Mouse (Mus musculus) G1E-ER4 (cell line): ENCODE results near the gene Hmgcl. TPM values are rescaled to one million over a fixed set of nuclear protein-coding genes. Genes with fewer than 3 reads are reported as not detected.

ENCODE experiments used
- GATA1 ChIP-seq: IDR thresholded peaks from one replicate; pipeline ENCODE4 v1.8.0; 2012; ENCODE audit warnings: low read length, inconsistent platforms
- polyA plus RNA-seq: library from polyadenylated mRNA; stranded (reverse); fragments of >175 nt; gene quantifications from 2 replicates; pipeline ENCODE4 v1.2.3, GENCODE M21; 2012

Gene Hmgcl
- polyA plus RNA-seq, 1 experiment = 39.4 TPM

DNA sequence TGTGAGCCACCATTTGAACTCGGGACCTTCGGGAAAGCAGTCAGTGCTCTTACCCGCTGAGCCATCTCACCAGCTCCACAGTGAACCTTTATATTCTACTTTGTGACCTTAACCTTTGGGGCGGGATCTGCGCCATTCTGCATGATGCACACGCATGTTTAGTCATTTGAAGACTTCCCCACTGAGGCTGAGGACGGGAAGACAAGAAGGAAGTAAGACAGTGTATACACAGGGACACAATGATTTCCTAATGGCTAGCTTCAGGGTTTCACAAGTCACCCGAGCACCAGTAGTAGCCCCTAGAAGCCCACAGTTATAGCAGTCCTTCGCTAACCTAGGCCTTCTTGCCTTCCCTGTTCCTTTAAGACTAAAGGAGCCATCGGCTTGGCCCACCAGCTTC, 542 bp upstream of the Hmgcl start:
- no peak for TF ChIP-seq GATA1

DNA sequence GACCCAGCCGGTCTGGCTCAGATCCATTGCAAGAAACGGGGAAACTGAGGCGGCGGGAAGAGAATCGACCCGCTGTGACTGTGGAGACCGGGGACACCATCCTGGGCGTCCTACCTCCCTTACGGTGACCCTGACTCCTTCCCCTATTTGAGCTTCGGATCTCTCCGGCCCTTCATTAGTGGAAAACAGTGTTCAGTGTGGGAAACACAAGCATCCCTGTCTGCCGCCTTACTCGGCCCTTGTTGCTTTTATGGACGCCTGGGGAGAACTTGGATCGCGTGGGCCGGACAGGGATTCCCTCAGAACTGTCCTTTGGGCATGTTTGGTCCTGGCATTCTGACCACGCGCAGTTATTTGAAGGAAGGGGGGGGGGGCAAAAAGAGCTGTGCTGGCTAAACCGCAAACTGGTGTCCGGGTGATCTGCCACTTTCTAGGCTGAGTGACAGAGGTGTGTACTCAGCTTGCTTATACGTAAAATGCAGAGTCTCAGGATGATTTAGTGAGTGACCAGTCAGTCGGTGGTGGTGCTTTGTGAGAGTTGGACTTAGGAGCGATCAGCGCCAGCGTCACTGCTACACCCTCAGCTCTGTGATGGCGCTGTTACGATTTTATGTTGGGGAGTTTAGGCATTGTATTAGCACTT, 532 bp downstream of the Hmgcl start:
- no peak for TF ChIP-seq GATA1

DNA sequence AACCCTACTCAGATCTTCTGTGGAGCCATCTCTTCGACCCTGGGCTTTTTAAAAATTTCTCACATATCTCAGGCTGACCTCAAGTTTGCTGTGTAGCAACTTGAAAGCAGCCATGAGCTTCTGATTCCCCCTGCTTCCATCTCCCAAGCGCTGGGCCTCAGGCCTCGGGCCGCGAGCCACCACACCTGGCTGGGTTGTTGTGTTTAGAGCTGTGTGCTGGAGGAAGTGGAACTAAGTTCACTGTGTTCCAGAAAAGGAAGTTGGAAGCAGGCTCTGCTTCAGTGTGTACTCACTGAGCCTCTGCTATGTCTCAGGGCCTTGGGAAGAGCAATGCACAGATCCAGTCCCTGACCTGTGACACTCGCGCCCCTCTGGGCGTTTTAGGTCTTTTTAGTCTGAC, 1.9 kb downstream of the Hmgcl start:
- TF ChIP-seq GATA1 = no peak

DNA sequence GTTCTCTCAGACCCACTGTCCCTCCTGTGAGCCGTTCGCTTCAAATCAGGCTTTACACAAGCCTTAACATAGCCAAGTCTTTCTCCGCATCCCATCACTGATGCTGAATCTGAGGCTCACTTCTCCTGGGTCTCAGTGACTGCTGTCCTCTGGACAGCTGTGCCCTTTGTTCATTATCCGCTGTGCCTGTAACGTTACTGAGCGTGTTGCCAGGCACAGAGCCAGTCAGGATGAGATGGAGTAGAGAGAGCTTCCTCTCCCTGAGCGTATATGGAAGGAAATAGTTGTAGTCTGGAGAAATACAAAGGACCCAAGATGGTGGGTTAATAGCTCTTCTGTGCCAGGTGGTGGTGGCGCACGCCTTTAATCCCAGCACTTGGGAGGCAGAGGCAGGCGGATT, 3.2 kb downstream of the Hmgcl start:
- no peak for TF ChIP-seq GATA1

DNA sequence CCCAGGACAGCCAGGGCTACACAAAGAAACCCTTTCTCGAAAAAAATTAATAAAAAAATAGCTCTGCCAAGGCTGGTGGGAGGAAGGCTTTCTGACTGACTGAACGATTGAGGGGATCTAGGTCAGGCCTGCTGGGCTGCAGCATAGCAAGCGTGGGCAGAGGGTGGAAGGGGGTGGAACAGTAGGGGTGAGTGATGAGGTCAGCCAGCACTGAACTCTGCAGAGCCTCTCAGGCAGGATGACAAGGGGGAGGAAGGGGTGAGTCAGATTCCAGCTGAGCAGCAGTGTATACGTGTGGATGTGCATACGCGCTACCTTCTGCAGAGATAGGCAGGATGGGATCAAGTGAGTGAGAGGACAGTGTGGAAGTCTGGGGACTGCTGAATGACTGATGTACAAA, 3.7 kb downstream of the Hmgcl start:
- no peak for TF ChIP-seq GATA1

DNA sequence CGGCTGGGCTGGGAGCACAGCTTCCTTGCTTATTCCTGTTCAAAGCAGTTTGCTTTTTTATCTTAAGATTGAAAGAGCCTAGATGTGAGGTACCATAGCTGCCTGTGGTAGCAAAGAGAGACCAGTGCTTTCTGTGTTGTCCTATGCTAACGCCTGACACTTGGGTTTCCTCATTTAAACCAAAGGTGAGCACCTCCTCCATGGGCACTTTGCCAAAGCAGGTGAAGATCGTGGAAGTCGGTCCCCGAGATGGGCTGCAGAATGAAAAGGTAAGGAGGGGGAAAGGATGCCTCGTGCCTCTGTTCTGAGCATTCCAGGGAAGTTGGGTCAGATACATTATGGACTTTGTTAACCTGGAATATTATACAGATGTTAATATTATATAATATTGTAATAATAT, 4.1 kb downstream of the Hmgcl start:
- TF ChIP-seq GATA1 = no peak

DNA sequence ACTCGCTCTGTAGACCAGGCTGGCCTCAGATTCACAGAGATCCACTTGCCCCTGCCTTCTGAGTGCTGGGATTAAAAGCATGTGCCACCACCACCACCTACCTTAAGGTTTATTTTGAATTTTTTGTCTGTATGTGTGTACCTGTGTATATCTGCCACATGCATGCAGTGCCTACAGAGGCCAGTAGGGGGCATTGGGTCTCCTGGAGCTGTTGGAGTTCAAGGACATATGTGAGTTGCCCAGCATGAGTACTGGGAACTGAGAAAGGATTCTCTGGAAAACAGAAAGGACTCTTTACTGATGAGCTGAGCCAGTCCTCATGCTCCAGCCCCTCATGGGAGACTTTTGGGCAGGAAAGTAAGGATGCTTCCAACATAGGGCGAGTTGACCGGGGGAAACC, 5.3 kb downstream of the Hmgcl start:
- TF ChIP-seq GATA1 = no peak

DNA sequence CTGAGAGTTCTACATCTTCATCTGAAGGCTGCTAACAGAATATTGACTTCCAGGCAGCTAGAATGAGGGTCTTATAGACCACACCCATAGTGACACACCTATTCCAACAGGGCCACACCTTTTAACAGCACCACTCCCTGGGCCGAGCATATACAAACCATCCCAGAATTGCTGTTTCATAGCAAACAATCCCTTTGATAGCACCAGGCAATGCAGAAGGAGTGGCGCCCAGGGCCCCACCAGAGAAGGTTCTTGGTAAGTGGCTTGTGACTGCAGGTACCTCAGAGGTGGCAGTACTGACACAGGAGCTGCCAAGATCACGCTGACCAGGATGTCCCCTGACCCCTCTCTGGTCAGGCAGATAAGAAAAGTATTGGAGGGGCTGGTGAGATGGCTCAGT, 6.9 kb downstream of the Hmgcl start:
- TF ChIP-seq GATA1 = no peak

DNA sequence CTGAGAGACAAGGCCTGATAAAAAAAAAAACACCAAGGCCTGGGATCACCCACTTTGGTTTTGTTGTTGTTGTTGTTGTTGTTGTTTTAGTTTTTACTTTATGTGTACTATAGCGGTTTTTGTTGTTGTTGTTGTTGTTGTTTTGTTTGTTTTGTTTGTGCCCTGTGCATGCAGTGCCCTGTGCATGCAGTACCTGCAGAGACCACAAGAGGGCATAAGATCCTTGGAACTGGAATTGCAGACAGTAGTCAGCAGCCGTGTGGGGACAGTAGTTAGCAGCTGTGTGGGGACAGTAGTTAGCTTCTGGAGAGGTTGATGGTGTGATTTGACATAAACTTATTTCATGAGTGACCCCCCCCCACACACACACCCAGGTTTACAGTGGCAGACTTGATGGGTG, 8.0 kb downstream of the Hmgcl start:
- no peak for TF ChIP-seq GATA1

DNA sequence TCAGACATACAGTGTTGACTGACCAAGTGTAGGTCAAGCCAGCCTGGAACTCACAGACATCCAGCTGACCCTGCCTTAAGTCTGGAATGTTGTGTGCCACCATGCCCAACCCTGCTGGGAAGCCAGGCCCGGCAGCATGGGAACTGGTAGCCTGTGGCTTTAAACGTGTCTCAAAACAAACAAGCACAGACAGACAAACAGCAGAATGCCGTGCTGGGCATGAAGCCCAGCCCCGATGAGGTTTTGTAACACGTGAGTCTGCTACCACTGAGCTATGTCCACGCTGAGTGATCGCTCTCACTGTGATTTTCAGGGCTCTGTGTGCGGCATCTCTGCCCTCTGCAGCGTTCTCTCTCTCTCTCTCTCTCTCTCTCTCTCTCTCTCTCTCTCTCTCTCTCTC, 9.6 kb downstream of the Hmgcl start:
- TF ChIP-seq GATA1 = no peak

DNA sequence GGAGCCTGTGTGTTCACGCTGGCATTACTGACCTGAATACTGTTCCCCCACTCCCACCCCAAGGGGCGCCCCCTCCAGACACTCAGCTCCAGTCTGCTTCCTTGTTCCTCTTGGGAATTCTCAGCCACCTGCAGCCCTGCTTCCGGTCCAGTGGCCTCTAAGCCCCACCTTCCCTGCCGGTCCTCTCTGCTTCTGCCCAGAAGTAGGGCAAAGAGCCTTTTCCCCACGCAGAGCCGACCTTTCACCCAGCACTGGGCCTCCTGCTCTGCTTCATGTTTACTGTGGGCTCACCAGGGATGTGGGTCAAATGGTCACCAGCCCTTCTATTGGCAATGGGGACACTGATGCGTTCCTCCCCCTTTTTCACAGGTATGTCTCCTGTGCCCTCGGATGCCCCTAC, 12.1 kb downstream of the Hmgcl start:
- TF ChIP-seq GATA1 = no peak

DNA sequence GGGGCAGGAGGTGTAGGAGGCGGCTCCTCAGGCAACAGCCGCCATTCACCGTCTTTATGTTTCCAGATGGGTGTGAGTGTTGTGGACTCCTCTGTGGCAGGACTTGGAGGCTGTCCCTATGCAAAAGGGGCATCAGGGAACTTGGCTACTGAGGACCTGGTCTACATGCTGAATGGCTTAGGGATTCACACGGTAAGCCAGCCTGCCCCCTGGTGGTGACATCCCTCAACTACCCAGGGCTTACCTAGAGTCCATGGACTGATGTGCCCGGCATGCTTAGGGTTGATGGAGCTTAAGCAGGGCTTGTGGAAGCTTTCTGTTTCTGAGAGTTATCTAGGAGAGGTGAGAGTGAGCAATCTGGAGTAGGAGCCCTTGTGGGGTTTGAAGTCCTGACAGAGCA, 14.5 kb downstream of the Hmgcl start:
- TF ChIP-seq GATA1 = no peak

DNA sequence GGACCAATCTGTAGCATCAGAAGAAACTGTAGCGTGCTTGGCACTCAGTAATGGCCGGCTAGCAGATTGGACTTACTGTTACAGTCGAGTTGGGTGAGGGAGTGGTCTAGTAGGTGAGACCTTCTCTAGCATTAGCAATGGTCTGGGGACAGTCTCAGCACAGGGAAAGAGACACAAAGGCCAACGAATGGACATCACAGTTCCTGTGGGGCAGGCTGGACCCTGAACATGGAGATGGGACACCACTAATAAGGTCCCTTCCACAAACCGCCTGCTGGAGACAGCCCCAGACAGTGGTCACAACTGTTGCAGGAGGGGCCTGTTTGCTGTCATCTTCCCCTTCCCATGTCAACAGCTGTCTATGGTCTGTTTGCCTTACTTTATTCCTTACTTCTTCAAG, 15.5 kb downstream of the Hmgcl start:
- TF ChIP-seq GATA1 = no peak

DNA sequence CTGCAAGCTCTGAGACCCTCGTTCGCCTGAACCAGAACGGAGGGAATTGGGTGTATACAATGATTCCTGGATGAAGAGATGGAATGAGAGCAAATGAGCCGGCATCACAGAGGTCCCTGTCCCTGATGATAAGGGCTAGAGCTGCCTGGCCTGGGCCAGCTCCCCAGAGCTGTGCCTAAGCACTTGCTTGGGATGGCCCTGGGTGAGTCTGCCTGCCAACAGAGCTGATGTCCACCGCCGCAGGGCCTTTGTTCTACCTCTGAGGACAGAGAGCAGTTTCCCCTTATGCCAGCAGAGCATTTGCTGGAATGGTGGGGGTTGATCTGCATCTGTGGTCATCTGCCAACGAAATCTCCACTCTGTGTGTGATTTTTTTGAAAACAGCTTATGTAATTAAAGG, 15.9 kb downstream of the Hmgcl start:
- no peak for TF ChIP-seq GATA1

DNA sequence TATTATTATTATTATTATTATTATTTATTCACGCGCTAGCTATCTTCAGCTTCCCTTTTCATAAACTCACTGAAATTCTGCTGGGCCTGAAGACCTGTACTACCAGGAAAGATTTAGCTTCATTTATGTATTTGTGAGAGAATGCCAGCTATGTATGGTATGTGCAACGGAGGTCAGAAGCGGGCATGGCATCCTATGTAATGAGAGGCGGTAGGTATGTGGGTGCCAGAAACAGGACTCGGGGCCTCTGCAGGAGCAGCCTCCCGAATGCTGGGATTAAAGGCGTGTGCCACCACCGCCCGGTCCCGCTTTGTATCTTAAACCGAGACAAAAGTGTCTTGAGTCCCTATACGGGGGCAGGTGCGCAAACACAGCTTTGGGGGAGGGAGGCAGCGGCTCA, 16.7 kb downstream of the Hmgcl start:
- no peak for TF ChIP-seq GATA1

DNA sequence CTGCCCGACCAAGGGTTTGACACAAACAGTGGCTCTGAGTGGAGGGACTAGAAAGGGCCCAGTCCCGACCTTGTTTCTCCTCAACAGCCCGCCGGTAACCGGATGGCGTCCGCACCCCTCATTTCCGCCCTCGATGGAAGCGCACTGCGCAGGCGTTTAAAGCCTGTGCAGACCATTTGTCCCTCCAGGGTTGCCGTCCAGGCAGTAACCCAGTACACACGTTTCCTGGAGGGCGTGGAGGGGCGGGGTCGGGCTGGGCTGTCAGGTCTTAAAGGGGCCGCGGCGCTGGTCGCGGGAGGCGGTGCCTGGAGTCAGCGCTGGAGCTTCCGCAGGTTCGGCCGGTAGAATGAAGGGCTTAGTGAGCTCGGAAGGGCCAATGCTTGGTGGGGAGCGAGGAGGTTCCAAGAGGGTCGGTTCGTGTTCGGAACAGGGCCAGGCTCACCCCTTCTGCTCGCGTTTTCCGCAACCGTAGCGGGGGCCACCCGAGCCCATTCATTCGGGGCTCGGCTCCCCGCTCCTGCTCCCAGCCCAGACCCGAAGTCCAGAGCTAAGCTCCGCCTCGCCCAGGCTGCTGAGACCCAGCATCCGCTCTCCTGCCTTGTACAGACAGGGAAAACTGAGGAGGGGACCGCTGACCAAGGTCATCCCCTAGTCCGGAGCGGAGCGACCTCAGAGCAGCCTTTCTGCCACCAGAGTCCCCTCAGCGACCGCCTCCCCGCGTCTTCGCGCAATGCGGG, 17.4 kb downstream of the Hmgcl start, which contains the start of gene Gale:
TSS of gene Gale (plus strand) at position 271 of the 737 bp plus-strand sequence.
- TF ChIP-seq GATA1 = no peak

DNA sequence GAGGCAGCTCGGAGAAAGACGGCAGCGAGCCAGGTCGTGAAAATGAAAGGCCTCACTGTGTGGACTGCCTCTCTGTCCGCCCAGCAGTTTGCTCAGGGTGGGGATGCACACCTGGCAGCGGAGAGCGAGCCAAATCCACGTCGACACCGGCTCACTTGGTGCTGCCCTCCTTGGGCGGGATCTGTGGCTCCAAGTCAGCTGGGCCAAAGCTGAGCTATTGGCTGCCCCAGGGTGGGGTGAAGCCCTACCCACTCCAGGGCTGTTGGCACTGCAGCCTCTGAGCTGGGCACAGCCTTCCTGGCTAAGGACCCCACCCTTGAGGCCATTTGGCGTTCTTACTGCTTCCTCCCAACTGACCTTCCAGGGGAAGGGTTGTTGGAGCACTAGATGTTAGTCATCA, 18.2 kb downstream of the Hmgcl start:
- no peak for TF ChIP-seq GATA1

DNA sequence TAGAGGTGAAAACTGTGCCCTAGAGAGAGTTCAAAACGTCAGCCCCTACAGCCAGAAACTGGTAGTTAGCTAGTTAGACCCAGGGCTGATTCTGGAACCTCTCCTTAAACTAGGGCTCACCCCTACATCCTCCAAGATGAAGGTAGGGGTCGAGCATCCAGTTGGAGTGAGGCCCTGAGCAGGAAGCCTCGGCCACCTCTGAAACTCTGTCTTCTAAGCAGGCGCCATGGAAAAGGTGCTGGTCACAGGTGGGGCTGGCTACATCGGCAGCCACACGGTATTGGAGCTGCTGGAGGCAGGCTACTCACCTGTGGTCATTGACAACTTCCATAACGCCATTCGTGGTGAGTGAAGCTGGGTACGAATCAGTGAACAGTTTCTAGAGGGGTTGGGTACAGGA, 18.9 kb downstream of the Hmgcl start:
- no peak for TF ChIP-seq GATA1

DNA sequence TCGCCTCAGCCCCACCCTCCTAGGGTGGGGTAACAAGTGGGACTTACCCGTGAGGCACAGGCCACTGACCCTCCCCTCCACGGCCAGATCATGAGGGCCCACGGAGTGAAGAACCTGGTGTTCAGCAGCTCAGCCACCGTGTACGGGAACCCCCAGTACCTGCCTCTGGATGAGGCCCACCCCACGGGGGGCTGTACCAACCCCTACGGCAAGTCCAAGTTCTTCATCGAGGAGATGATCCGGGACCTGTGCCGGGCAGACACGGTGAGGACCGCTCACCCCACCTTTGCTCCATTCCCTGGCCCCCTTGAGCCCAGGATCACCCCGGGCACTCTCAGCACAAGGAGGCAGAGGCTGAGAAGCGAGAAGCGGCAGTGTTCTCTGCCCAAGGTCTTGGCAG, 20.0 kb downstream of the Hmgcl start:
- no peak for TF ChIP-seq GATA1
